Mouse (Mus musculus) heart, embryonic 16.5 days (tissue): ENCODE data around the gene Ephx1. TPM values are rescaled to one million over a fixed set of nuclear protein-coding genes. Genes with fewer than 3 reads are reported as not detected.
"Not testable (repeated sequence)": the region's sequence is repeated elsewhere in the genome, so short reads cannot be mapped to it uniquely, and the experiment has no call there.

Experiments
- ATAC-seq: fragments of 200-750 bp; cut with Nextera tagmentation; replicated peaks from 2 replicates; pipeline ENCODE4 v1.8.0; 2017; ENCODE audit warnings: moderate number of reproducible peaks; ENCODE audit not compliant: insufficient read depth, low FRiP score; ENCODE audit errors: extremely low read depth
- H3K27ac ChIP-seq: fragments of 300-500 bp; sonication (generic); 2 replicates; pipeline ENCODE4 v1.5.1; 2014; ENCODE audit warnings: mild to moderate bottlenecking, low read length, control low read depth, moderate library complexity
- H3K27me3 ChIP-seq: fragments of 300-500 bp; sonication (generic); 2 replicates; pipeline ENCODE4 v1.6.1; 2014; ENCODE audit warnings: low read length, mixed read lengths; ENCODE audit not compliant: control insufficient read depth, insufficient read depth
- H3K36me3 ChIP-seq: fragments of 300-500 bp; sonication (generic); 2 replicates; pipeline ENCODE4 v1.6.1; 2014; ENCODE audit not compliant: control insufficient read depth, insufficient read depth
- H3K4me1 ChIP-seq: fragments of 300-500 bp; sonication (generic); 2 replicates; pipeline ENCODE4 v1.6.1; 2014; ENCODE audit warnings: low read length, mixed read lengths; ENCODE audit not compliant: control insufficient read depth, insufficient read depth
- H3K4me2 ChIP-seq: fragments of 300-500 bp; sonication (generic); 2 replicates; pipeline ENCODE4 v1.6.1; 2014; ENCODE audit warnings: low read depth, mild to moderate bottlenecking, control low read depth, low read length
- H3K4me3 ChIP-seq: fragments of 300-500 bp; sonication (generic); 2 replicates; pipeline ENCODE4 v1.5.1; 2014; ENCODE audit warnings: mild to moderate bottlenecking, control low read depth, low read length
- H3K9ac ChIP-seq: fragments of 300-500 bp; sonication (generic); 2 replicates; pipeline ENCODE4 v1.6.1; 2014; ENCODE audit warnings: low read length, control low read depth
- H3K9me3 ChIP-seq: fragments of 300-500 bp; sonication (generic); replicated peaks from 2 replicates; pipeline ENCODE4 v1.6.1; 2016; ENCODE audit warnings: low read length; ENCODE audit not compliant: control insufficient read depth
- WGBS: fragments of 180-500 bp; shearing (Covaris S2); extraction: QIAGEN DNeasy Blood & Tissue Kit; methylation state at CpG from one replicate; pipeline ENCODE4 v1.1.7; 2014; 5-methylcytosine and 5-hydroxymethylcytosine counted together
- polyA plus RNA-seq: library from polyadenylated mRNA; unstranded; fragments of >200 nt; fragmentation: Nextera tagmentation; extraction: Ambion mirVana; gene quantifications from 2 replicates; pipeline ENCODE4 v1.2.1, GENCODE M21; 2015

Gene Ephx1
- polyA plus RNA-seq, 1 experiment from 2014 or later, result 11.3 TPM

GRCm38 (mm10) chr1:180940776-180941460 lies 79.8 kb downstream of the Ephx1 start:
- peak overlapping the region; percentile 96; the same call in 1 of the 2 replicates for H3K4me2 ChIP-seq
- 85% methylated on average over 7 of the region's 7 CpGs for WGBS
- no peak for ATAC-seq
- peak overlapping the region; percentile 93; the same call in 1 of the 2 replicates for H3K27ac ChIP-seq
- no peaks in the 10 kb centered on the region for H3K36me3 ChIP-seq
- H3K9ac ChIP-seq, result peak overlapping the region; percentile 94; the same call in 1 of the 2 replicates
- H3K4me3 ChIP-seq, result peak overlapping the region; percentile 91; the same call in 1 of the 2 replicates
- H3K27me3 ChIP-seq, result peaks cover 7% of the 10 kb centered on the region
- H3K4me1 ChIP-seq, result peaks cover 33% of the 10 kb centered on the region
- no peaks in the 10 kb centered on the region for H3K9me3 ChIP-seq

- H3K4me2 ChIP-seq, H3K9ac ChIP-seq, H3K4me3 ChIP-seq, H3K9me3 ChIP-seq, H3K27ac ChIP-seq, ATAC-seq, H3K36me3 ChIP-seq: not testable (repeated sequence)
- Histone ChIP-seq H3K4me1 (peaks cover 17% of the 10 kb centered on the region), H3K27me3 (peaks cover 29% of the 10 kb centered on the region)
- WGBS, result 79% methylated on average over 2 of the region's 2 CpGs
Measured at GRCm38 (mm10) chr1:180938781-180939180, 81.9 kb downstream of the Ephx1 start.

GRCm38 (mm10) chr1:180937631-180938030 lies 83.1 kb downstream of the Ephx1 start:
- H3K27ac ChIP-seq, H3K36me3 ChIP-seq, H3K9me3 ChIP-seq, ATAC-seq, H3K4me2 ChIP-seq, H3K4me1 ChIP-seq, H3K9ac ChIP-seq, H3K4me3 ChIP-seq: not testable (repeated sequence)
- peaks cover 33% of the 10 kb centered on the region for H3K27me3 ChIP-seq
- 65% methylated on average over 13 of the region's 13 CpGs for WGBS

GRCm38 (mm10) chr1:180936610-180937398 lies 83.9 kb downstream of the Ephx1 start:
- ATAC-seq, result peak; percentile 73
- 4% methylated on average over 37 of the region's 41 CpGs for WGBS

GRCm38 (mm10) chr1:180934467-180935419 lies 86.0 kb downstream of the Ephx1 start, which contains the start of gene Lefty1:
Lefty1 (plus strand) TSS chr1:180935022.
- no peak within 1 kb of the TSS for H3K4me2 ChIP-seq
- H3K27me3 ChIP-seq, result peaks cover 33% of the 10 kb centered on the region
- 20% methylated on average over 21 of the region's 21 CpGs for WGBS
- H3K36me3 ChIP-seq, result no peaks in the 10 kb centered on the region
- H3K27ac ChIP-seq, result no peak within 1 kb of the TSS
- no peak for ATAC-seq
- no peak within 1 kb of the TSS for H3K4me3 ChIP-seq
- no peaks in the 10 kb centered on the region; the same call in 1 of the 2 replicates for H3K4me1 ChIP-seq
- no peak within 1 kb of the TSS for H3K9ac ChIP-seq
- no peaks in the 10 kb centered on the region for H3K9me3 ChIP-seq

More at GRCm38 (mm10) chr1:180936610-180937398, 83.9 kb downstream of the Ephx1 start:
- Histone ChIP-seq H3K4me2 (peak overlapping the region; percentile 68), H3K4me3 (peak overlapping the region; percentile 43), H3K27me3 (peaks cover 33% of the 10 kb centered on the region), H3K9ac (peak overlapping the region; percentile 59; the same call in 1 of the 2 replicates)
- H3K9me3 ChIP-seq, H3K4me1 ChIP-seq, H3K36me3 ChIP-seq, H3K27ac ChIP-seq: not testable (repeated sequence)

GRCm38 (mm10) chr1:180933659-180934058 lies 87.0 kb downstream of the Ephx1 start:
- Histone ChIP-seq H3K27me3 (peaks cover 33% of the 10 kb centered on the region), H3K4me1 (no peaks in the 10 kb centered on the region; the same call in 1 of the 2 replicates), H3K36me3 (no peaks in the 10 kb centered on the region), H3K9ac (no peak overlapping the region), H3K4me2 (no peak overlapping the region), H3K27ac (no peak overlapping the region), H3K4me3 (no peak overlapping the region), H3K9me3 (no peaks in the 10 kb centered on the region)
- ATAC-seq, result no peak
- WGBS, result 40% methylated on average over 6 of the region's 6 CpGs

- no peak for ATAC-seq
- WGBS, result 60% methylated on average over 3 of the region's 3 CpGs
Measured at GRCm38 (mm10) chr1:180931106-180931505, 89.6 kb downstream of the Ephx1 start.

GRCm38 (mm10) chr1:180929599-180929998 lies 91.1 kb downstream of the Ephx1 start:
- Histone ChIP-seq H3K9ac (no peak overlapping the region), H3K9me3 (no peaks in the 10 kb centered on the region), H3K27me3 (peaks cover 12% of the 10 kb centered on the region), H3K4me1 (no peaks in the 10 kb centered on the region), H3K4me2 (no peak overlapping the region), H3K27ac (no peak overlapping the region), H3K4me3 (no peak overlapping the region), H3K36me3 (no peaks in the 10 kb centered on the region)
- 28% methylated on average over 2 of the region's 2 CpGs for WGBS
- ATAC-seq, result no peak

More at GRCm38 (mm10) chr1:180931106-180931505, 89.6 kb downstream of the Ephx1 start:
- no peak overlapping the region for H3K9ac ChIP-seq
- H3K27ac ChIP-seq, result no peak overlapping the region
- H3K36me3 ChIP-seq, result no peaks in the 10 kb centered on the region
- H3K27me3 ChIP-seq, result peaks cover 27% of the 10 kb centered on the region
- H3K4me1 ChIP-seq, result no peaks in the 10 kb centered on the region
- no peaks in the 10 kb centered on the region for H3K9me3 ChIP-seq
- H3K4me3 ChIP-seq, result no peak overlapping the region
- no peak overlapping the region for H3K4me2 ChIP-seq
